Mouse (Mus musculus): ENCODE data around the gene Aph1a.
"Not testable (repeated sequence)": the region's sequence is repeated elsewhere in the genome, so short reads cannot be mapped to it uniquely, and the experiment has no call there.

The Aph1a gene

GRCm38 (mm10) chr3:95916760-95917159, 23.0 kb downstream of the Aph1a start:
- DNase-seq (ENCODE audit: low spot score in 2 of 2) = no peak

- not testable (repeated sequence) for DNase-seq (ENCODE audit: low spot score in 2 of 2)
Measured at GRCm38 (mm10) chr3:95920532-95920931, 26.8 kb downstream of the Aph1a start.

- not testable (repeated sequence) for DNase-seq (ENCODE audit: low spot score in 2 of 2)
Measured at GRCm38 (mm10) chr3:95923429-95923828, 29.7 kb downstream of the Aph1a start.

- no peak for DNase-seq (ENCODE audit: low spot score in 2 of 2)
Measured at GRCm38 (mm10) chr3:95924185-95924584, 30.4 kb downstream of the Aph1a start.

GRCm38 (mm10) chr3:95925087-95925486, 31.3 kb downstream of the Aph1a start:
- no peak for DNase-seq (ENCODE audit: low spot score in 2 of 2)

- DNase-seq (ENCODE audit: low spot score in 2 of 2) = no peak
Measured at GRCm38 (mm10) chr3:95928261-95928657, 34.5 kb downstream of the Aph1a start.

- peak; percentile 94 to 96 for DNase-seq (ENCODE audit: low spot score in 2 of 2)
Measured at GRCm38 (mm10) chr3:95928658-95929503, 35.1 kb downstream of the Aph1a start, which contains the start of gene Anp32e. Gene Anp32e, plus strand, starts transcription at chr3:95929246.

GRCm38 (mm10) chr3:95929581-95930470, 36.1 kb downstream of the Aph1a start:
- peak; percentile 32 to 55 for DNase-seq (ENCODE audit: low spot score in 2 of 2)

GRCm38 (mm10) chr3:95930471-95930789, 36.7 kb downstream of the Aph1a start:
- no peak for DNase-seq (ENCODE audit: low spot score in 2 of 2)

GRCm38 (mm10) chr3:95931471-95931870, 37.7 kb downstream of the Aph1a start:
- DNase-seq (ENCODE audit: low spot score in 2 of 2) = no peak

- DNase-seq (ENCODE audit: low spot score in 2 of 2) = no peak
Measured at GRCm38 (mm10) chr3:95932157-95932556, 38.4 kb downstream of the Aph1a start.

GRCm38 (mm10) chr3:95932566-95932965, 38.8 kb downstream of the Aph1a start:
- no peak for DNase-seq (ENCODE audit: low spot score in 2 of 2)

- DNase-seq (ENCODE audit: low spot score in 2 of 2) = no peak
Measured at GRCm38 (mm10) chr3:95933111-95933750, 39.5 kb downstream of the Aph1a start.

GRCm38 (mm10) chr3:95934448-95934847, 40.7 kb downstream of the Aph1a start:
- no peak for DNase-seq (ENCODE audit: low spot score in 2 of 2)

- DNase-seq (ENCODE audit: low spot score in 2 of 2) = no peak
Measured at GRCm38 (mm10) chr3:95938217-95938616, 44.4 kb downstream of the Aph1a start.

- DNase-seq (ENCODE audit: low spot score in 2 of 2) = peak in 1 of 2 experiments; percentile 33
Measured at GRCm38 (mm10) chr3:95938835-95939234, 45.1 kb downstream of the Aph1a start.

GRCm38 (mm10) chr3:95942749-95943148, 49.0 kb downstream of the Aph1a start:
- DNase-seq (ENCODE audit: low spot score in 2 of 2) = no peak

GRCm38 (mm10) chr3:95943226-95943625, 49.5 kb downstream of the Aph1a start:
- DNase-seq (ENCODE audit: low spot score in 2 of 2) = no peak

GRCm38 (mm10) chr3:95944742-95945141, 51.0 kb downstream of the Aph1a start:
- no peak for DNase-seq (ENCODE audit: low spot score in 2 of 2)

- DNase-seq (ENCODE audit: low spot score in 2 of 2) = no peak
Measured at GRCm38 (mm10) chr3:95945731-95946240, 52.0 kb downstream of the Aph1a start.
